Mouse (Mus musculus): ENCODE results near the gene Rbpms2. TPM values are rescaled to one million over a fixed set of nuclear protein-coding genes. Genes with fewer than 3 reads are reported as not detected.
"Not testable (repeated sequence)": the region's sequence is repeated elsewhere in the genome, so short reads cannot be mapped to it uniquely, and the experiment has no call there.

Rbpms2 gene
- polyA plus RNA-seq, 1 experiment from 2014 or later, result 3.2 TPM

DNA sequence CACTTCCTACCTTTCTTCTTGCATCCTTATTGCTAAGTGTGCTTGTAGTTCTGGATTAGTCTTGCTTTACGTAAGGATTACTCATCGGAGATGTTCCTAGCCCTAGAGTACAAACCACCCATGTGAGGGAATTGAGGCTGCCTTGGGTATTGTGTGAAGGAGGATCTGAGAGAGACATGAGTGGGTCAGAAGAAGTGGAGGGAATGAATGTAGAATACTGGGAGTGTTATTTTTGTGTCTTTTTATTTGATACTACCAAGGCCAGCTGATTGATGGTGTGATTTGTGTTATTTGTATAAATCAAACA is 52.1 kb downstream of the Rbpms2 start:
- peaks cover 39% of the 10 kb centered on the region for H3K4me1 ChIP-seq (replicated peaks; ENCODE audit: control insufficient read depth, insufficient read depth, low read length)
- peaks cover 4% of the 10 kb centered on the region for H3K36me3 ChIP-seq (ENCODE audit: control insufficient read depth, insufficient read depth)
- no peak overlapping the region for H3K4me3 ChIP-seq (replicated peaks; ENCODE audit: low read length)
- H3K27ac ChIP-seq (ENCODE audit: low read length), result no peak overlapping the region
- no peaks in the 10 kb centered on the region for H3K27me3 ChIP-seq (replicated peaks; ENCODE audit: control insufficient read depth, insufficient read depth, low read length)
- H3K9ac ChIP-seq (replicated peaks; ENCODE audit: low read depth, low read length), result no peak overlapping the region
- no peaks in the 10 kb centered on the region for H3K9me3 ChIP-seq (ENCODE audit: control insufficient read depth, low read length)
- ATAC-seq, result no peak
- H3K4me2 ChIP-seq (ENCODE audit: low read length), result no peak overlapping the region
- WGBS, result 93% methylated on average over 2 of the region's 2 CpGs

DNA sequence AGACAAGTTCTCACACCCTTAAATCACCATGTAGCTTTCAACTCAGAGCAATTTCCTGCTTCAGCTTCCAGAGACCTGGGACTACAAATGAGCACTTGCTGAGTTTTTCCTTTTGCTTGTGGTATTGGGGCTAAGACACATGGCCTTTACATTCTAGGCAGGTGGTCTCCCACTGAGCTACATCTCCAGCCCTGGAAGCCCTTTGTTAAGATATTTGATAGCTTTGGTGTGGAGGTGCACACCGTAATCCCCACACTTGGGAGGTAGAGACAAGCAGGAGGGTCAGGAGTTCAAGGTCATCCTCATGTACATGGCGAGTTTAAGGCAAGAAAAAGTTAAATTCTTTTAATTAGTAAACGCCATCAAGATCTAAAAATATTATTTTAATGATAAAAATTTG is 52.7 kb downstream of the Rbpms2 start:
- Histone ChIP-seq H3K4me3 (replicated peaks; ENCODE audit: low read length) (no peak overlapping the region), H3K36me3 (ENCODE audit: control insufficient read depth, insufficient read depth) (peaks cover 8% of the 10 kb centered on the region), H3K27me3 (replicated peaks; ENCODE audit: control insufficient read depth, insufficient read depth, low read length) (no peaks in the 10 kb centered on the region), H3K27ac (ENCODE audit: low read length) (no peak overlapping the region), H3K9me3 (ENCODE audit: control insufficient read depth, low read length) (no peaks in the 10 kb centered on the region), H3K4me2 (ENCODE audit: low read length) (no peak overlapping the region), H3K9ac (replicated peaks; ENCODE audit: low read depth, low read length) (no peak overlapping the region), H3K4me1 (replicated peaks; ENCODE audit: control insufficient read depth, insufficient read depth, low read length) (peaks cover 37% of the 10 kb centered on the region)
- 92% methylated on average over 3 of the region's 3 CpGs for WGBS
- ATAC-seq, result no peak

DNA sequence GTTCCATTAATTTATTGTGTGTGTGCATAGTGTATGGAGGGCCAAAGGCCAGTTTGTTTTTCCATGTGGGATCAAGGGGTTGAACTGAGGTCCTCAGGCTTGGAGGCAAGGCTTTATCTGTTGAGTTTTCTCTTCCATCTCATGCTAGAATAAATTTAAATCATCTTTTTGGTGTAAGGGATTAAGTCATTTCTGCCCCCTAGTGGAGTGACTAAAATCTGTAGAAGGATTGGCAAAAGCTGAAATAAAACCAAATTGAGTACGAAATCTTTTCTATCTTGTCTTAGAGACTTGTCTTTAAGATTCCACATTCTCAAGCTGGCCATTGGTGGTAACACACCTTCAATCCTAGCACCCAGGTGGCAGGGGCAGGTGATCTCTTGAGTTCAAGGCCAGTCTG is 53.5 kb downstream of the Rbpms2 start:
- peaks cover 29% of the 10 kb centered on the region for H3K4me1 ChIP-seq (replicated peaks; ENCODE audit: control insufficient read depth, insufficient read depth, low read length)
- H3K36me3 ChIP-seq (ENCODE audit: control insufficient read depth, insufficient read depth), result peaks cover 15% of the 10 kb centered on the region

DNA sequence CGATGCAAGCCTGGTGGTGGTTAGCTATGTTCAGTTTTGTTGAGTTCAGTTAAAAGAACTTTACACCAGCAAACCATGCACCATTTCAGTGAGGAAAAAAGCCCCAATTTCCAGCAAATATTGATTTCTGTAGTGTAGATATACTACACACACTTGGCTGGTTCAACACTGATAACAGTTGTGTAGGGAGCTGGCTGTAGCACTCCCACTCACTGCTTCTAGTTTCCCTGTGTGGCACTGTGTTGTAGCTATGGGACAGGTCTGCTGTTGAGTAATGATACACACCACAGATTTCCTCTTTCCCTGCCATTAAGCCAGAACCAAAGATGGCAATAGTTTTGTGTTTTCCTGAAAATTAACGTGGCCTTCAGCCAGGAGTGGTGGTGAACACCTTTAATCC is 55.3 kb downstream of the Rbpms2 start:
- no peak overlapping the region for H3K4me2 ChIP-seq (ENCODE audit: low read length)
- H3K4me3 ChIP-seq (replicated peaks; ENCODE audit: low read length), result no peak overlapping the region
- no peaks in the 10 kb centered on the region for H3K27me3 ChIP-seq (replicated peaks; ENCODE audit: control insufficient read depth, insufficient read depth, low read length)
- 90% methylated on average over 2 of the region's 2 CpGs for WGBS
- H3K36me3 ChIP-seq (ENCODE audit: control insufficient read depth, insufficient read depth), result peaks cover 20% of the 10 kb centered on the region
- ATAC-seq, result no peak
- H3K27ac ChIP-seq (ENCODE audit: low read length), result no peak overlapping the region
- H3K9ac ChIP-seq (replicated peaks; ENCODE audit: low read depth, low read length), result no peak overlapping the region
- H3K4me1 ChIP-seq (replicated peaks; ENCODE audit: control insufficient read depth, insufficient read depth, low read length), result peaks cover 11% of the 10 kb centered on the region
- H3K9me3 ChIP-seq (ENCODE audit: control insufficient read depth, low read length), result no peaks in the 10 kb centered on the region

More for the DNA sequence above, 53.5 kb downstream of the Rbpms2 start:
- Histone ChIP-seq H3K9ac (replicated peaks; ENCODE audit: low read depth, low read length) (no peak overlapping the region), H3K27ac (ENCODE audit: low read length) (no peak overlapping the region), H3K9me3 (ENCODE audit: control insufficient read depth, low read length) (no peaks in the 10 kb centered on the region), H3K4me3 (replicated peaks; ENCODE audit: low read length) (no peak overlapping the region), H3K27me3 (replicated peaks; ENCODE audit: control insufficient read depth, insufficient read depth, low read length) (no peaks in the 10 kb centered on the region), H3K4me2 (ENCODE audit: low read length) (no peak overlapping the region)
- ATAC-seq, result no peak
- 80% methylated on average over 1 of the region's 1 CpGs for WGBS

DNA sequence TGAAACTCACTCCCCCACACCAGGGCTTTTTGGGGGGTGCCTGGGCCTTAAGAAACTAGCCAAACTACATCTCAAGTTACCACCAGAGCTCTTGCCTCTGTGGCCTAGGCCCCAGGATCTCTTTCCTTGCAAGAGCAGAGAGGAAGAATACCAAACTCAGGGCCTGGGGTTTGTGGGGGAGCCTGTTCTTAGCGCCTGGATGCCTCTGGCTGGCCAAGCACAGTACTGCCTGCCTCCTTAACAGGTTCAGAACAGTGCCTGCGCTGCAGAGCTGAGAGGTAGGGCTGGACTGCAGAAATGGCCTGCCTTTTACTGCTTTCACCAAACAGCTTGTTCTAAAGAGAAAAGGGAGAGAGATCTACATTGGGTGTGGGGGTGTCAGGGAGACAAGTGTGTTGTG is 60.4 kb downstream of the Rbpms2 start:
- not testable (repeated sequence) for H3K4me2 ChIP-seq (ENCODE audit: low read length); H3K27me3 ChIP-seq (replicated peaks; ENCODE audit: control insufficient read depth, insufficient read depth, low read length); H3K4me3 ChIP-seq (replicated peaks; ENCODE audit: low read length); H3K27ac ChIP-seq (ENCODE audit: low read length); H3K9me3 ChIP-seq (ENCODE audit: control insufficient read depth, low read length); H3K9ac ChIP-seq (replicated peaks; ENCODE audit: low read depth, low read length); ATAC-seq
- 54% methylated on average over 2 of the region's 2 CpGs for WGBS
- Histone ChIP-seq H3K4me1 (replicated peaks; ENCODE audit: control insufficient read depth, insufficient read depth, low read length) (peaks cover 12% of the 10 kb centered on the region), H3K36me3 (ENCODE audit: control insufficient read depth, insufficient read depth) (peaks cover 27% of the 10 kb centered on the region)

DNA sequence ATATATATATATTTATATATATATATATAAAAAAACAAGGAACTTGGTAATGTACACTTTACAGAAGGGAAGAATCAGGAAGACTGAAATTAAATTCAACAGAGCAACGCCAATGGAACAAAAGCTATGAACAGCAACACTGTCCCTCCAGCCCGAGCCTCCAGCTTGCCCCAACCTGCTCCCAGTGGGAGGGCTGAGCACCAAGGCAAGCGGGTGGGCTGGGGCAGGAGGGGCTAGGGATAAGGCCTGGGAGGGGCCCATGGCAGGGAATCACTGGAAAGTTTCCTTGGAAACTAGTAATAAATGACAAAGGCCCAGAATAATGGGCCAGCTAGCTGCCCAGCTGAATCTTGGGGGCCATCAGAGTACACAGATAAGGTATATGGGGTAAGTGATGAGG is 63.0 kb downstream of the Rbpms2 start:
- H3K4me3 ChIP-seq (replicated peaks; ENCODE audit: low read length), result no peak overlapping the region
- peaks cover 28% of the 10 kb centered on the region for H3K36me3 ChIP-seq (ENCODE audit: control insufficient read depth, insufficient read depth)
- 15% methylated on average over 3 of the region's 3 CpGs for WGBS
- H3K9me3 ChIP-seq (ENCODE audit: control insufficient read depth, low read length), result no peaks in the 10 kb centered on the region
- H3K9ac ChIP-seq (replicated peaks; ENCODE audit: low read depth, low read length), result no peak overlapping the region
- no peak overlapping the region for H3K27ac ChIP-seq (ENCODE audit: low read length)
- peaks cover 19% of the 10 kb centered on the region for H3K4me1 ChIP-seq (replicated peaks; ENCODE audit: control insufficient read depth, insufficient read depth, low read length)
- ATAC-seq, result no peak; the same call in 1 of the 2 replicates
- no peak overlapping the region for H3K4me2 ChIP-seq (ENCODE audit: low read length)
- H3K27me3 ChIP-seq (replicated peaks; ENCODE audit: control insufficient read depth, insufficient read depth, low read length), result no peaks in the 10 kb centered on the region

DNA sequence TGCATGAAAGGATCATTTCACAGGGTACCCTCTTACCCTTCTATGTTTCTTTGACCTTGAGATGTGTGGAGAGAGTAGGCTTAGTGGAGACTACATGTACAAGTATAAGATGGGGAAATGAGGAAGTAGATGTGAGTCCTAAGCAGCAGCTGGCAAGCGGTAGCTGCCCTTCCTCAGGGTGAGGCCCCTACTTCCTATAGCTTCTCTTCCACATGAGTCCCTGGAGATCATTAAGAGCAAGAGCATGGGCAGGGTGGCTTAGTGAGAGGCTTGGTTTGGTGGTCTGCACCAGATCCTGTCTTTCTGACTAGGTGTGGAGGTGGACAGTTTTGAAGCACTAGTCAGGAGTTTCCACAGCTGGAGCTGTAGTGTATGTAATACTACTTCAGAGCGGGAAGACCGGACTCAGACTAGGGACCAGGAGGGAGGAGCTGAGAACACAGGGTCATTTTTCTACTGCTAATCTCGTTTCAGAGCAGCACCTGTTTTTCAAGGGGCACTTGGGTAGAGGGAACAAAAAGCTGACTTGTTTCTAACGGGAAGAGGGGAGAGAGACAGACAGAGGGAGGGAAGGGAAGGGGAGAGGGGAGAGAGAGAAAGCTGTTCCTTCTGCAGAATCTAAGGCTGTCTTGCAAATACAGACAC is 63.6 kb downstream of the Rbpms2 start:
- H3K4me1 ChIP-seq (replicated peaks; ENCODE audit: control insufficient read depth, insufficient read depth, low read length), result peaks cover 19% of the 10 kb centered on the region
- H3K27me3 ChIP-seq (replicated peaks; ENCODE audit: control insufficient read depth, insufficient read depth, low read length), result no peaks in the 10 kb centered on the region
- WGBS, result 25% methylated on average over 5 of the region's 5 CpGs
- no peak for ATAC-seq
- peaks cover 22% of the 10 kb centered on the region for H3K36me3 ChIP-seq (ENCODE audit: control insufficient read depth, insufficient read depth)
- H3K9ac ChIP-seq (replicated peaks; ENCODE audit: low read depth, low read length), result no peak overlapping the region
- no peak overlapping the region for H3K4me3 ChIP-seq (replicated peaks; ENCODE audit: low read length)
- H3K27ac ChIP-seq (ENCODE audit: low read length), result peak overlapping the region; percentile 64
- H3K4me2 ChIP-seq (ENCODE audit: low read length), result no peak overlapping the region
- no peaks in the 10 kb centered on the region for H3K9me3 ChIP-seq (ENCODE audit: control insufficient read depth, low read length)

DNA sequence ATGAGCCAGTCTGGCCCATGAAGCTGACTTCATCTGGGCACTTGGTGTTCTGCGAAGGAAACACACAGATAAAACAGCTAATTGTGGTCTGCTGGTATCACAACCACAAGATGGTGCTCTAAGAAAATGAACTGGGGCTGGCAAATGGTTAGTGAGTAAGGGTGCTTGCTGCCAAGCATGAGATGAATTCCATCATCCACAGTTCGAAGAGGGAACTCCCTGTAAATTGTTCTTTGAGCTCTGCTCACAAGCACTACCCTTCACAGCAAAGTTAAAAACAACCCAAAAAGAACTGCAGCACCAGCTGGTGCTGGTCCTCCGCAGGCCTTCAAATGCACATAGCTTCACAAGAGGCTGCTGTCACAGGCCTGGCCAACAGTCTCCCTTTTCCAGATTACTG is 66.2 kb downstream of the Rbpms2 start:
- H3K36me3 ChIP-seq (ENCODE audit: control insufficient read depth, insufficient read depth), result peaks cover 17% of the 10 kb centered on the region
- H3K9ac ChIP-seq (replicated peaks; ENCODE audit: low read depth, low read length), result no peak overlapping the region
- H3K27ac ChIP-seq (ENCODE audit: low read length), result peak overlapping the region; percentile 14; the same call in 1 of the 2 replicates
- peaks cover 21% of the 10 kb centered on the region for H3K4me1 ChIP-seq (replicated peaks; ENCODE audit: control insufficient read depth, insufficient read depth, low read length)
- H3K4me2 ChIP-seq (ENCODE audit: low read length), result no peak overlapping the region
- H3K9me3 ChIP-seq (ENCODE audit: control insufficient read depth, low read length), result no peaks in the 10 kb centered on the region
- no peaks in the 10 kb centered on the region for H3K27me3 ChIP-seq (replicated peaks; ENCODE audit: control insufficient read depth, insufficient read depth, low read length)
- no peak overlapping the region for H3K4me3 ChIP-seq (replicated peaks; ENCODE audit: low read length)
- WGBS, result 51% methylated on average over 3 of the region's 3 CpGs
- ATAC-seq, result peak; percentile 26

DNA sequence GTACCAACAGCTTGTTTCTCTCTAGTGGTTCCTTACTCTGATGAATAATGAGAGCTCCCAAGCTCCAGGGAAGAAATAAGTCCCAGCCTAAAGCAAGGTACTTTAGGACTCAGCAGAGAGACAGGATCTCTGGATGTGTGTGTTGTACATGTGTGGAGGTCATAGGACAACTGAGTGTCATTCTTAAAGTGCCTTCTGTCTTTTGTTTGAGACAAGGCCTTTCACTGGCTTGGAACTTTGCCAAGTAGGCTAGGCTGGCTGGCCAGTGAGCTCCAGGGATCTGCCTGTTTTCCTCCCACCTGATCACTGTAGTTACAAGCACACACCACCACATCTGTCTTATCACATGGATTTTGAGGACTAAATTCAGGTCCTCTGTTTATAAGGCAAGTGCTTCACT is 66.9 kb downstream of the Rbpms2 start:
- H3K27me3 ChIP-seq (replicated peaks; ENCODE audit: control insufficient read depth, insufficient read depth, low read length), result no peaks in the 10 kb centered on the region
- peaks cover 17% of the 10 kb centered on the region for H3K36me3 ChIP-seq (ENCODE audit: control insufficient read depth, insufficient read depth)
- no peak for ATAC-seq
- peaks cover 21% of the 10 kb centered on the region for H3K4me1 ChIP-seq (replicated peaks; ENCODE audit: control insufficient read depth, insufficient read depth, low read length)
- H3K27ac ChIP-seq (ENCODE audit: low read length), result no peak overlapping the region; the same call in 1 of the 2 replicates
- H3K9ac ChIP-seq (replicated peaks; ENCODE audit: low read depth, low read length), result no peak overlapping the region
- H3K9me3 ChIP-seq (ENCODE audit: control insufficient read depth, low read length), result no peaks in the 10 kb centered on the region
- H3K4me2 ChIP-seq (ENCODE audit: low read length), result no peak overlapping the region
- no peak overlapping the region for H3K4me3 ChIP-seq (replicated peaks; ENCODE audit: low read length)

DNA sequence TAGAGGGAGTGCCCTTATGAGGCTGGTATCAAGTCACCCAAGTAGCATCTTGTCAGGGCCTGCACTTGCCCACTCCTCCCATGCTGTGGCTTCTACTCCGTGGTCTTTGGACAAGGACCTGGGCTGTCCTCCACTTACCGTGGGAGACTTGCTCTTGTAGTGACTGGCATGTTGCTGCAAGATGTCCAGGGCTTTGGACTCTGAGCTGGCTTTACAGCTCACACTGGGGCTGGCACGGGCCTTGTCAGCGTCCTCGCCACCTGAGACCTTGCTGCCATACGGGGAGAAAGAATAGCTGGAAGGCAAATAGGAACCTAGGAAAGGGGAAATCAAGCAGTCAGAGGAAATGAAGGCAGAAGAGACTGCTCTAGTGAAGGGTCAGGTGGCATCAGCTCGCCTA is 67.9 kb downstream of the Rbpms2 start:
- Histone ChIP-seq H3K36me3 (ENCODE audit: control insufficient read depth, insufficient read depth) (peaks cover 19% of the 10 kb centered on the region), H3K9ac (replicated peaks; ENCODE audit: low read depth, low read length) (no peak overlapping the region), H3K4me3 (replicated peaks; ENCODE audit: low read length) (no peak overlapping the region), H3K4me1 (replicated peaks; ENCODE audit: control insufficient read depth, insufficient read depth, low read length) (peaks cover 21% of the 10 kb centered on the region), H3K27me3 (replicated peaks; ENCODE audit: control insufficient read depth, insufficient read depth, low read length) (no peaks in the 10 kb centered on the region), H3K27ac (ENCODE audit: low read length) (no peak overlapping the region), H3K9me3 (ENCODE audit: control insufficient read depth, low read length) (no peaks in the 10 kb centered on the region), H3K4me2 (ENCODE audit: low read length) (no peak overlapping the region)
- no peak for ATAC-seq
- WGBS, result 83% methylated on average over 7 of the region's 7 CpGs
